Mouse (Mus musculus): ENCODE data around the gene Olfr111.
"Not testable (repeated sequence)": the region's sequence is repeated elsewhere in the genome, so short reads cannot be mapped to it uniquely, and the experiment has no call there.

Gene Olfr111

DNA sequence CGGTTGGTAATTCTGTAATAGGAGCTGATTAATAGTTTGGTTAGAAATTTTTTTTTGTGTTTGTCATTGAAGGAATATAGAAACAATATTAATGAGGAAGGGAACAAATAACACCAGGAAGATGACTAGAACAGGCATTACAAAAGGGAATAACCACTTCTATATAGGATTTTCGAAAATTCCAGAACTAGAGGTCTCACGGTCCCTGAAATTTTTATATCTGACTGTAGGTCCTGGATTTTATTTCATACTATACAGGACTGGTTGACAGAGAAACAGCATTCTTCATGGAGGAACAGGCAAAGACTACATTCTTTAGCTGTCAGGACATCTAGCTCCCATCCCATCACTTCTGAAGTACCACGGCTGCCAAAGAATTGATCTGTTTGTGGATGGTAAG, at the start of gene Olfr111:
TSS of gene Olfr111 (plus strand) at position 301 of the 400 bp plus-strand sequence.
- no peak for DNase-seq

DNA sequence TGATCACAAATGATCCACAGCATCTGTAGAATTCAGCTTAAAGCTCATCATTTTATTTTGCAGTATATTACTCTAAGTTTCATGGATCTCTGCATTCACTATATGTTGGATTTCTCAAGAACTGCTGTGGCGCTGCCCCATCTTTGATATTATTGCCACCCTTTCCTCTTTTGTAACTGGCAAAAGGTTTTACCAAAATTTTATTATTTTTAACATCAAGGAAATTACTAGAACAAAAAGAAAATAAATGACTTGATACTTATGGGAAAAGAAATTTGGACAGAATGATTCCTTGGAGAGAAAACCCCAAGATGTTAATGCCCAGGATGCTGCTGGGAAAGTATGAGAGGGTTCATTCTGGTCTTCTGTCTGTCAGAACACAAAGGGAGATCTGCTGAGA, 49.2 kb upstream of the Olfr111 start, which contains the start of gene Olfr109:
TSS of gene Olfr109 (plus strand) at position 301 of the 400 bp plus-strand sequence.
- DNase-seq, result no peak

DNA sequence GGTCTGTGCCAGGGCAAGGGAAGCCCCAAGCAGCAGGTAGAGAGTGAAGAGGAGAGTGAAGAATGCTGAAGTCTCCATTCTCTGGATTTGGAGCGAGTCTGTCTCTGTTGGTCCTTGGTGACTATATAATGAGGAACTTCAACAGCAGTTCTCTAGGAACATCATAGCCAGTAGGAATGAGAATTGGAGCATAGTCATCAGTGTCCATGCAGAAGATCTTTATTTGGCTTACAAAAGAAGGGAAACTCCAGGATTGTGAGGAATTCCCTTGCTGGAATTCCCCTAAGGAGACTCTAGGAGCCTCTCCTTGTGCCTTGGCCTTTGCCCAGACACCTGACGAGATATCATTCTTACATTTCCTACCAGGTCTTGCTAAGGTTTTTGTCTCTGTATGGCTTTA, 24.4 kb upstream of the Olfr111 start, which contains the start of gene H2-M2:
TSS of gene H2-M2 (minus strand) at position 101 of the 400 bp plus-strand sequence.
- DNase-seq, result no peak

DNA sequence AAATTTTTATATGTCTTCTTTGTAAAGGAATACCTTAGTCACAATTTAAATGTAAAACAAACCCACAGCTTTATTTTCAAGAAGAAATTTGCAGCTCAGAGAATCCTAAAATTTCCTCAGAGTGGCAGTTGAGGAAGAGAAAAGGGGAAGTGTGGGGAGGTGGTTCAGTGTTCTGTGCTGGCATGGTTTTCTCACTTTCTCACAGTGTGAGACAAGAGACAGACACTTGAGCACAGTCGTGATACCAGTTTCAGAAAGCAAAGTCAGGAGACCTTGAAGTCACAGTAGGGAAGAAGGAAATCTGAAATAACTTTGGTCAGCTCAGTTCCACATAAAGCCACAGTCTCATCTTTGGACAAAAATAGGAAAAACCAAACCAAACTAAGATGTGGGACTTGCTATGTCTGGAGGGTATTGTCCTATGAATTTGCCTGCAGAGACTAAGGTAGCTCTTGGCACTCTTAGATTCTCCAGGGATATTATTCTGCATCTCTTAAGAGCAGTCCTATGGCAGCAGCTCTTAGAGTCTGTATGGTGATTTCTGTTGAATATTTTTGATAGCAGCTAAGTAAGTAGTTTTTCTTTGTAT, 15.8 kb upstream of the Olfr111 start, which contains the start of gene Olfr110:
TSS of gene Olfr110 (plus strand) at position 539 of the 589 bp plus-strand sequence.
- peak; percentile 73 for DNase-seq

DNA sequence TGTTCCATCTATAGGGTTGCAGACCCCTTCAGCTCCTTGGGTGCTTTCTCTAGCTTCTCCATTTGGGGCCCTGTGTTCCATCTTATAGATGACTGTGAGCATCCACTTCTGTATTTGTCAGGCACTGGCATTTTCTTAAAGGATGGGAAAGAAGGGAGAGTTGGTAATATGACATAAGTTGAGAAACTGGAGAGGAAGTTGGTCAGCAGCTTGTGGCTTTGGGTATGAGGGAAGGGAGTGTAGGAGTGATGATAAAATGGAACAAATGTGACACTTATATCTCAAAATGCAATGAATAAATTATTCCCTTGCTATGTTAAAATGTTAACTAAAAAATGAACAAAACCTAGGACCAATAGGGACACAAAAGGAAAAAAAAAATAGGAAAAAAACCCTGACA, 16.8 kb downstream of the Olfr111 start:
- DNase-seq, result not testable (repeated sequence)

DNA sequence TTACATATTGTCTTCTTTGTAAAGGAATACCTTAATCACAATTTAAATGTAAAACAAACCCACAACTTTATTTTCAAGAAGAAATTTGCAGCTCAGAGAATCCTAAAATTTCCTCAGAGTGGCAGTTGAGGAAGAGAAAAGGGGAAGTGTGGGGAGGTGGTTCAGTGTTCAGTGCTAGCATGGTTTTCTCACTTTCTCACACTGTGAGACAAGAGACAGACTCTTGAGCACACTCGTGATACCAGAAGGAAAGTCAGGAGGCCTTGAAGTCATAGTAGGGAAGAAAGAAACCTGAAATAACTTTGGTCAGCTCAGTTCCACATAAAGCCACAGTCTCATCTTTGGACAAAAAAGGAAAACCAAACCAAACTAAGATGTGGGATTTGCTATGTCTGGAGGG, 17.6 kb downstream of the Olfr111 start:
- peak; percentile 58 for DNase-seq

DNA sequence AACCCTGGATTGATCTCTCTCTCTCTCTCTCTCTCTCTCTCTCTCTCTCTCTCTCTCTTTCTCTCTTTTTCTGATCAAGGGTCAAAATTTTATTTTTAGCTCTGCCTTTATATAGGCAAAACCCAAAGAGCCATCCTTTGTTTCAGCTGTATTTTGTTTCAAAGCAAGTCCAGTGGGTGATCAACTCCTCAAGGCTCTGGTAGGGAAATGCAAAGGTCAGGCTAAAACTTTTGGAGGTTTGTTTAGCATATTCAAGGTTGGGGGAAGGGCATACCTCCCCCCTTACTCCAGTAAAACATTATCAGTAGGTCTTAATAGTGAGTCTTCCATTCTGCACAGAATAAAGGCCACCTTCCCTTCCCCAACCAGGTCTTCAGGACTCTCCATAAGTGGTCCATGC, 27.3 kb downstream of the Olfr111 start:
- no peak for DNase-seq

DNA sequence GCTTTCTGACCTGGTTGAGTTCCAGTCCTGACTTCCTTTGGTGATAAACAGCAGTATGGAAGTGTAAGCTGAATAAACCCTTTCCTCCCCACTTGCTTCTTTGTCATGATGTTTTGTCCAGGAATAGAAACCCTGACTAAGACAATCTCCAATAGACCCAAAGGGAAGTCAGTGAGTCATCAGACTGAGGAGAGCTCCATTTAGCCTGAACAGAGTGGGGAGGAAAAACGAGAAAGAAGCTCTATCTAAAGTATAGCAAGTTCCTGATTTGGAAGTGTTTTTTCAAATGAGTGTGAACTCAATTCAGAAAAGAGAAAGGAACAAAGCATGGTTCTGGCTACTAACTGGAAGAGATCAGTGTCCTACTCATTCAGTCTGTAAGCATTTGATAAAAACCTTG, 30.6 kb downstream of the Olfr111 start:
- not testable (repeated sequence) for DNase-seq

DNA sequence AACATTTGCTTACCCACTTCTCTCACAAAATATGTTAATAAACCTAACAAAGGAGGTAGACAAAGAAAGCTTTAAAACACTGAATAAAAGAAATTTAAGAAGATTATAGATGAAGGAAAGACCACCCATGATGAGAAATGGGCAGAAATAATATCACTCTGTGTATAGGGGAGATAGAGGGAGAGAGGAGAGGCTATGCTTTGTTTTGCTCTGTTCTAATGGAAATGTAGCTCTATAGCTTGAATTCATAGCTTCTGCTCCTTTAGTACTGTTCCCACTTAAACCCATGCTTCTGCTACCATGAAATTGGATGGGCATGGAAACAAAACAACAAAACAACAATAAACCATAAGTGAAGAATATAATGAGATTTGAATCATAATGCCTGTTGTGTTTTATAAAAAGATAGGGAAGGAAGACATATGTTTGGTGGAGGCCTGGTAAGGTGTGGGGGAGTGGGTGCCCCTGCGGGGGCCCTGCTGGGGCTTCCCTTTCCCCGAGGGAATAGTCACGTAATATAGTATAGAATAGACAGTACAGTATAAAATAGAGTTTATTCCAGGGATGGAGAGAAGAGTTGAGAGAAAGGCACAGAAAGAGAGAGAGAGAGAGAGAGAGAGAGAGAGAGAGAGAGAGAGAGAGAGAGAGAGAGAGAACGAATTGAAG, 33.8 kb downstream of the Olfr111 start:
- no peak for DNase-seq

DNA sequence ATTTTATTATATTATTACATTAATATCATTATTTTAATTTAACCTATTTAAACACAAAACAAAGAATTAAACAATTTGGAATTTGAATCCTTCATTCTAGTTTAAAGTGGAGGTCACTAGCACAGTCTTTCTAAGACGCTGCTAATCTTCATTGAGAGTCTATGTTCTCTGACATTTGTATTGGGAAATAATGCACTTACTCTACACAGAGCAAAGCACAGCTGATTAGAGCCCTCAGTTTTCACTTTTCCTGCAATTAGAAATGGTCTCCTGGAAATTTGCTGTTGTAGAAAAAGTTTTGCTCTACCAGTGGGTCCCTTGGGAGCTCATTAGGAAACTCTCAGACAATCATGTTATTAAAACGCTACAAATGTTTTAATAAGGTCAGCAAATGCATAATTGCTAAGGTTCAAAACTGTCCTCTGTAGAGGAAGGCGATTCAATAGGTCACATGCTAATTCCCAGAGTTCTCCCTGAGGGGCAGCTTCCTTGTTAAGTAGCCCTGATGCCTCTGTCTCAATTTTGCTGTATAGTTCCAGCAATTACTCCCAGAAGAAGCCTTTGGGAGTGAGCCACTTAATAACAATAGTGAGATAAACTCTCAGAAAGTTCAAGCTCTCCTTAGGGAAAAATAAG, 36.1 kb downstream of the Olfr111 start:
- DNase-seq, result no peak

DNA sequence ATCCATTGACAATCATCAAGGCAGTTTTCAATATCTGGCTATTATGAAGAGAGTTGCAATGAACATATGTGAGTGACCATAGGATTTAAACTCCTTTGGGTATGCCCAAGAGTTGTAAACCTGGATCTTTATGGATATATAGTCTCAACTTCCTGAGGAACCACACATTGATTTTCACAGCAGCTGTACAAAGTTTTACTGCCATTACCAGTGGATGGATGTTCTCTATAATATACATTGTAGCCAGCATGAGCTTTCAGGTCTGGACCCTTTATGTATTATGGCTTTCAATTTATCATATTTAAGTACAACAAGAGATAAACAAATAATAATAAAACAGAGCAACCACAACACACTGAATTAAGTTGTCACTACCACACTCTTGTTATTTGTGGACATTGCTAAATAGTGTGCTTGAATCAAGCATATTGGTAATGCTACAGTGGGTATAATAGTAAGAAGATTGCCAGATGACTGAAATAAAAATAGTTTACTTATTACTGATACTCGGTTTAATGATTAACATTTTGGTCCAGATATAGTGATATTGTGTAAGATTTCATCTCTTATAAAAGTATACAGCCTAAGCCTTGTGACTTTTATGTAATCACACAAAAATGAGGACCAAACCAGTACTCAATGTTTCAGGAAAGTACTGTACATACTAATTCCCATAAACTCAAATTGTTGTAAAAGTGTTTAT, 51.2 kb downstream of the Olfr111 start:
- DNase-seq, result no peak

DNA sequence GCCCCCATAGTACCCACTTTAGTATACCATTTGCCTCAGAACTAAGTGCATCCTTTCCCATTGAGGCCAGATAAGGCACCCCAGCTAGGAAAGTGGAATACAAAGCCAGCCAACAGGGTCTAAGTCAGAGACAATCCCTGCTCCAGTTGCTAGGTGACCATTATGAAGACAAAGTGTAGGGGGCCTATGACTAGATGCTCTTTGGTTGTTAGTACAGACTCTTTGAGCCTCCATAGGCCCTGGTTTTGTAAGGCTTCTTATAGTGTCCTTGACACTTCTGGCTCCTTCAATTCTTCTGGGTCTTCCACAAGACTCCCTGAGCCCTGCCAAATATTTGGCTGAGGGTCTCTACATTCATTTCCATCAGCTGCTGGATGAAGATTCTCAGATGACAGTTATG, 61.5 kb downstream of the Olfr111 start, which contains the start of gene Olfr112:
TSS of gene Olfr112 (minus strand) at position 101 of the 400 bp plus-strand sequence.
- DNase-seq, result no peak

DNA sequence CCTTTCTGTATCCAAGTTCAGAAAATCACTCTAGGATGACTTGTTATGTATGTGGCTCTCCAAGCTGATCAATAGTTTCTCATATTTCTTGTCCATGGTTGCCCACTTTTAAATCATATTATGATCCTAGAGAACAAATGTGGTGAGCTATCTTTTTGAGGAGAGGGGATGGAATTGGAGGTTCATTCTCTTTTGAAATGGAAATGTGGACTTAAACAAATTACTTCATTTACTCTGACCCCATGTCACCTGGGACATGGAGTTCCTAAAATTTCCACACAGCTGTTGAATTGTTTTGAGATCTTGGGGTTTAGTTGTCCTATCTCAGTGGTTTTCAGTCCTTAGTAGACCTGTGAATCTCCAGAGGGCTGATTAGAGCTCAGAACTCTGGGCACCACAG, 69.7 kb downstream of the Olfr111 start, which contains the start of gene Olfr113:
TSS of gene Olfr113 (minus strand) at position 101 of the 400 bp plus-strand sequence.
- DNase-seq, result no peak
